Mouse (Mus musculus) myocyte (in vitro differentiated cells): ENCODE results near the gene Iba57.

ENCODE experiments used
- CEBPB ChIP-seq: IDR thresholded peaks from 2 replicates; pipeline ENCODE4 v1.6.1; 2011; ENCODE audit warnings: mild to moderate bottlenecking, moderate library complexity; ENCODE audit not compliant: poor library complexity, insufficient read depth, severe bottlenecking
- E2F4 ChIP-seq: IDR thresholded peaks from one replicate; pipeline ENCODE4 v1.6.1; 2011; ENCODE audit warnings: mild to moderate bottlenecking, control low read depth, moderate library complexity; ENCODE audit not compliant: insufficient read depth
- MAX ChIP-seq: IDR thresholded peaks from one replicate; pipeline ENCODE4 v1.6.1; 2011; ENCODE audit warnings: low read depth, mild to moderate bottlenecking, control low read depth
- MYOD1 ChIP-seq, 3 experiments: IDR thresholded peaks; one replicate each; pipeline ENCODE4 v1.6.1; 2011; ENCODE audit warnings: control low read depth in 2 of 3, low read depth in 2 of 3, mild to moderate bottlenecking in 2 of 3, moderate library complexity in 1 of 3; ENCODE audit not compliant: insufficient read length in 2 of 3, control insufficient read depth in 1 of 3
- MYOG ChIP-seq, 3 experiments: IDR thresholded peaks; one replicate each; pipeline ENCODE4 v1.6.1; 2011; ENCODE audit warnings: control low read depth in 2 of 3, low read depth in 2 of 3, mild to moderate bottlenecking in 2 of 3; ENCODE audit not compliant: insufficient read length in 2 of 3, control insufficient read depth in 1 of 3, insufficient read depth in 1 of 3
- POLR2A ChIP-seq: IDR thresholded peaks from one replicate; pipeline ENCODE4 v1.6.1; 2011; ENCODE audit warnings: low read depth, mild to moderate bottlenecking, control low read depth, moderate library complexity; ENCODE audit not compliant: insufficient read length
- POLR2AphosphoS2 ChIP-seq: IDR thresholded peaks from one replicate; pipeline ENCODE4 v1.6.1; 2011; ENCODE audit warnings: low read depth, control low read depth; ENCODE audit not compliant: insufficient read length
- SRF ChIP-seq: IDR thresholded peaks from one replicate; pipeline ENCODE4 v1.6.1; 2011; ENCODE audit warnings: low read depth; ENCODE audit not compliant: control insufficient read depth, insufficient read length
- TCF12 ChIP-seq: IDR thresholded peaks from one replicate; pipeline ENCODE4 v1.6.1; 2011; ENCODE audit warnings: mild to moderate bottlenecking, control low read depth; ENCODE audit not compliant: poor library complexity, insufficient read depth, severe bottlenecking
- TCF3 ChIP-seq: IDR thresholded peaks from one replicate; pipeline ENCODE4 v1.6.1; 2011; ENCODE audit warnings: low read depth, control low read depth; ENCODE audit not compliant: insufficient read length
- USF1 ChIP-seq: IDR thresholded peaks from one replicate; pipeline ENCODE4 v1.6.1; 2011; ENCODE audit warnings: low read depth, mild to moderate bottlenecking, control low read depth, moderate library complexity

DNA sequence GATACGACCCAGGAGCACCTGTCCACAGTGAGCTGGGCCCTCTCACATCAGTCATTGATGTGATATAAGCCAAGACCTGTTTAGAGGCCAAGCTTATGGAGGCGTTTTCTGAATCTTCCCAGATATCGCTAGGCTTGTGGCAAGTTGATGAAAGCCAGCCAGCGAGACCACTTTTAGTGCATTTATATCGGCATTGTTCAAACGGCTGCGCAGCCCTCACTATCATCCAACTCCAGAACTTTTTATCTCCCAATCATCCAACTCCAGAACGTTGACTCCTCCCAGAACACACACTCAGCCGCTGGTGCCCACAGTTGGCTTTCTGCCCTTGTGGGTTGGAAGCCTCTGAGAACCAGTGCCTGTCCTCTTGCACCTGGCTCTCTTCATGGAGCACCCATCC lies 845 bp upstream of the Iba57 start:
- TF ChIP-seq USF1 (no peak), POLR2A (no peak), MYOG (IDR thresholded peaks at IDR 0.05; ENCODE audit: control insufficient read depth in 1 of 3, insufficient read depth in 1 of 3, insufficient read length in 2 of 3, low read depth in 2 of 3) (no peak), MAX (no peak), MYOD1 (IDR thresholded peaks at IDR 0.05; ENCODE audit: control insufficient read depth in 1 of 3, insufficient read length in 2 of 3, low read depth in 2 of 3) (no peak), TCF12 (no peak), TCF3 (no peak), POLR2AphosphoS2 (no peak), E2F4 (no peak), CEBPB (no peak), SRF (no peak)
